ENCODE assay signal across 10 mouse cellular contexts in genomic region chr12:58964583-58964982, GRCm38 (mm10). TPM values are rescaled to one million over a fixed set of nuclear protein-coding genes. Genes with fewer than 3 reads are reported as not detected.
DNase-seq lines count a peak whose midpoint lies in the region; ATAC-seq and TF ChIP-seq lines count a peak whose summit lies in the region.
"Had no signal": no experiment of that assay in that cellular context is flagged by ENCODE, and none has a peak within 500 bp of the region (broad histone marks: within the 10 kb centered on the region; RNA-seq: fewer than 3 reads in every experiment).

No protein-coding gene starts in this region.

- peaks cover 10% of the 10 kb centered on the region; the same call in 1 of the 2 replicates for H3K4me1 ChIP-seq in heart, embryonic 10.5 days
- no peaks in the 10 kb centered on the region for H3K4me1 ChIP-seq in forebrain, embryonic 16.5 days (replicated peaks; ENCODE audit: control insufficient read depth, insufficient read depth, low read length)
- H3K4me1 ChIP-seq in limb, embryonic 14.5 days (ENCODE audit: control insufficient read depth, insufficient read depth, low read length), result no peaks in the 10 kb centered on the region
- H3K4me1 ChIP-seq: embryonic facial prominence, embryonic 12.5 days; liver, embryonic 15.5 days had no signal

- 77% methylated on average over 4 of the region's 4 CpGs for WGBS in heart, embryonic 10.5 days
- 70% methylated on average over 4 of the region's 4 CpGs for WGBS in forebrain, embryonic 16.5 days
- WGBS in limb, embryonic 14.5 days, result 75% methylated on average over 4 of the region's 4 CpGs

- in situ Hi-C loops in Patski (cut with MboI; ENCODE audit: low pct_unique_long_range_greater_than_20kb), result no loop called here

- no peak overlapping the region for H3K9ac ChIP-seq in forebrain, embryonic 16.5 days (replicated peaks; ENCODE audit: low read depth, low read length)
- H3K9ac ChIP-seq in limb, embryonic 14.5 days (ENCODE audit: low read depth, low read length, severe bottlenecking), result no peak overlapping the region
- H3K9ac ChIP-seq: embryonic facial prominence, embryonic 12.5 days; liver, embryonic 15.5 days had no signal

- H3K4me2 ChIP-seq in forebrain, embryonic 16.5 days (ENCODE audit: low read length), result no peak overlapping the region
- no peak overlapping the region for H3K4me2 ChIP-seq in limb, embryonic 14.5 days (replicated peaks; ENCODE audit: low read depth, low read length, severe bottlenecking)
- H3K4me2 ChIP-seq: embryonic facial prominence, embryonic 12.5 days; liver, embryonic 15.5 days had no signal

- ATAC-seq in Patski, result no peak
- ATAC-seq in forebrain, embryonic 16.5 days, result peak; percentile 67
- ATAC-seq in limb, embryonic 14.5 days (ENCODE audit: low FRiP score, low read depth), result no peak

- H3K9me3 ChIP-seq in heart, embryonic 10.5 days, result no peaks in the 10 kb centered on the region
- no peaks in the 10 kb centered on the region for H3K9me3 ChIP-seq in forebrain, embryonic 16.5 days (ENCODE audit: control insufficient read depth, low read length)
- H3K9me3 ChIP-seq in limb, embryonic 14.5 days (ENCODE audit: control insufficient read depth, low read length), result no peaks in the 10 kb centered on the region
- H3K9me3 ChIP-seq: embryonic facial prominence, embryonic 12.5 days; liver, embryonic 15.5 days had no signal

- no peak overlapping the region for H3K27ac ChIP-seq in heart, embryonic 10.5 days
- H3K27ac ChIP-seq in forebrain, embryonic 16.5 days (ENCODE audit: low read length), result no peak overlapping the region
- H3K27ac ChIP-seq in limb, embryonic 14.5 days (replicated peaks; ENCODE audit: low read depth, low read length), result no peak overlapping the region
- H3K27ac ChIP-seq: embryonic facial prominence, embryonic 12.5 days; liver, embryonic 15.5 days had no signal

- CTCF ChIA-PET in Patski (lab: Charles Lee), result interaction anchor here (0.7 to 2.8 kb wide), 2 partner anchors 13 to 18 kb away, joined by 3 to 11 read pairs; no protein-coding TSS in a partner anchor

- no peak for TF ChIP-seq POLR2A in limb, embryonic 14.5 days (IDR thresholded peaks at IDR 0.05; ENCODE audit: borderline replicate concordance, extremely low read depth, insufficient read depth, insufficient read length)

- DNase-seq in heart, postnatal 4 days, result peak; percentile 26
- no peak for DNase-seq in heart, embryonic 10.5 days (ENCODE audit: low spot score)
- peak; percentile 38 for DNase-seq in A20 (ENCODE audit: low read depth, low spot score)
- no peak for DNase-seq in Patski (ENCODE audit: low read depth, low spot score)
- DNase-seq in limb, embryonic 14.5 days (ENCODE audit: low spot score), result peak; percentile 28
- DNase-seq in thymus, postnatal 25 days, result peak; percentile 6
- no peak for DNase-seq in cerebellum, adult 9-10 months

- no peaks in the 10 kb centered on the region for H3K27me3 ChIP-seq in heart, embryonic 10.5 days (ENCODE audit: insufficient read depth, poor library complexity, severe bottlenecking)
- H3K27me3 ChIP-seq in Patski, result no peaks in the 10 kb centered on the region
- no peaks in the 10 kb centered on the region for H3K27me3 ChIP-seq in forebrain, embryonic 16.5 days (replicated peaks; ENCODE audit: control insufficient read depth, insufficient read depth, low read length)
- no peaks in the 10 kb centered on the region for H3K27me3 ChIP-seq in limb, embryonic 14.5 days (ENCODE audit: control insufficient read depth, insufficient read depth, low read length)
- H3K27me3 ChIP-seq: embryonic facial prominence, embryonic 12.5 days; liver, embryonic 15.5 days had no signal

- no peak overlapping the region for H3K4me3 ChIP-seq in heart, embryonic 10.5 days
- H3K4me3 ChIP-seq in forebrain, embryonic 16.5 days (replicated peaks; ENCODE audit: low read length), result no peak overlapping the region
- no peak overlapping the region for H3K4me3 ChIP-seq in limb, embryonic 14.5 days (replicated peaks; ENCODE audit: low read length)
- H3K4me3 ChIP-seq: embryonic facial prominence, embryonic 12.5 days; liver, embryonic 15.5 days had no signal

- H3K36me3 ChIP-seq in heart, embryonic 10.5 days, result peaks cover 53% of the 10 kb centered on the region
- H3K36me3 ChIP-seq in forebrain, embryonic 16.5 days (ENCODE audit: control insufficient read depth, insufficient read depth), result peaks cover 24% of the 10 kb centered on the region
- peaks cover 74% of the 10 kb centered on the region for H3K36me3 ChIP-seq in limb, embryonic 14.5 days (ENCODE audit: control insufficient read depth, insufficient read depth, low read length)

- TF ChIP-seq CTCF in Patski (IDR thresholded peaks at IDR 0.05), result peak; percentile 78

- POLR2A ChIA-PET in Patski (lab: Charles Lee), result no interaction called here

RNA-seq across cellular contexts. Expression of gene Sec23a, which starts 47.2 kb away (rescaled TPM):
- total RNA-seq in heart, postnatal 4 days (2021), result 10 to 100 TPM; 51.0 to 53.8 TPM
- 77.3 and 84.6 TPM in 2 replicates for polyA plus RNA-seq in heart, embryonic 10.5 days (2016; fragmentation: Nextera tagmentation; extraction: Ambion mirVana)
- 47.3 TPM for polyA plus RNA-seq in Patski (2021)
- 105 and 121 TPM in 2 replicates for polyA plus RNA-seq in forebrain, embryonic 16.5 days (2015; fragmentation: Nextera tagmentation; extraction: Ambion mirVana)
- polyA plus RNA-seq in limb, embryonic 14.5 days (2012; rRNA removed), result 67.1 and 72.6 TPM in 2 replicates
- polyA plus RNA-seq in limb, embryonic 14.5 days (2014; fragmentation: Nextera tagmentation; extraction: Ambion mirVana), result 97.1 and 102 TPM in 2 replicates

RNA-seq across cellular contexts. Expression of gene Gemin2, which starts 48.6 kb away (rescaled TPM):
- total RNA-seq in heart, postnatal 4 days (2021), result 1 to 10 TPM; 8.8 to 9.8 TPM
- polyA plus RNA-seq in heart, embryonic 10.5 days (2016; fragmentation: Nextera tagmentation; extraction: Ambion mirVana), result 30.1 and 35.6 TPM in 2 replicates
- 13.9 TPM for polyA plus RNA-seq in Patski (2021)
- polyA plus RNA-seq in forebrain, embryonic 16.5 days (2015; fragmentation: Nextera tagmentation; extraction: Ambion mirVana), result 14.7 and 15.2 TPM in 2 replicates
- polyA plus RNA-seq in limb, embryonic 14.5 days (2012; rRNA removed), result 15.3 and 18.3 TPM in 2 replicates
- polyA plus RNA-seq in limb, embryonic 14.5 days (2014; fragmentation: Nextera tagmentation; extraction: Ambion mirVana), result 16.1 and 18.0 TPM in 2 replicates

Comparison
In these comparisons a context has a peak if more than half of its experiments do, and no peak if none do; other contexts are left out.
1. DNase-seq: peak in heart, postnatal 4 days (single experiment), A20 (single experiment), limb, embryonic 14.5 days (single experiment) and thymus, postnatal 25 days (single experiment); none in heart, embryonic 10.5 days (single experiment), Patski (single experiment) and cerebellum, adult 9-10 months (single experiment).